Mouse (Mus musculus): Measurements from ENCODE around the gene 5730409E04Rik.

The 5730409E04Rik gene

GRCm38 (mm10) chr4:126609606-126610181, at the start of gene 5730409E04Rik:
Gene 5730409E04Rik (plus strand): TSS chr4:126609818.
- peak; percentile 92 for DNase-seq (ENCODE audit: low spot score)

- no peak for DNase-seq (ENCODE audit: low spot score)
Measured at GRCm38 (mm10) chr4:126563798-126564197, 45.8 kb upstream of the 5730409E04Rik start.

GRCm38 (mm10) chr4:126567243-126567642, 42.4 kb upstream of the 5730409E04Rik start:
- no peak for DNase-seq (ENCODE audit: low spot score)

GRCm38 (mm10) chr4:126569783-126570182, 39.8 kb upstream of the 5730409E04Rik start:
- no peak for DNase-seq (ENCODE audit: low spot score)

GRCm38 (mm10) chr4:126576281-126576680, 33.3 kb upstream of the 5730409E04Rik start:
- DNase-seq (ENCODE audit: low spot score) = no peak

- DNase-seq (ENCODE audit: low spot score) = no peak
Measured at GRCm38 (mm10) chr4:126577920-126578319, 31.7 kb upstream of the 5730409E04Rik start.

- DNase-seq (ENCODE audit: low spot score) = no peak
Measured at GRCm38 (mm10) chr4:126579077-126579476, 30.5 kb upstream of the 5730409E04Rik start.

GRCm38 (mm10) chr4:126585739-126586138, 23.9 kb upstream of the 5730409E04Rik start:
- DNase-seq (ENCODE audit: low spot score) = no peak

DNA sequence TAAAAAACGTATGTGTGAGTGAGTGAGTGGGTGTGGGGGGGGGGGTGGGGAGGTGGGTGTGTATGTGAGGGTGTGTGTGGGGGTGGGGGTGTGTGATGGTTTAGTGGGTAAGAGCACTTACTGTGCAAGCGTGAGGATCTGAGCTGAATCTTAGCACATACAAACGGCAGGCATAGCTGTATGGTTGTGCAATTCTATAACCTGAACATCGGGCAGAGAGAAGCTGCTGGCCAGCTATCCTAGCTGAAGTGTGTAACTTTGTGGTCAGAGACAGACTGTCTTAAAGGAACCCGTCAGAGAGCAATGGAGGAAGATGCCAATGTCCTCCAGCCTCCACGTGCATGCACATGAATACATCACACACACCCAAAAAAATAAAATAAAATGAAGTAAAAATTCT, 17.6 kb upstream of the 5730409E04Rik start:
- no peak for DNase-seq (ENCODE audit: low spot score)

DNA sequence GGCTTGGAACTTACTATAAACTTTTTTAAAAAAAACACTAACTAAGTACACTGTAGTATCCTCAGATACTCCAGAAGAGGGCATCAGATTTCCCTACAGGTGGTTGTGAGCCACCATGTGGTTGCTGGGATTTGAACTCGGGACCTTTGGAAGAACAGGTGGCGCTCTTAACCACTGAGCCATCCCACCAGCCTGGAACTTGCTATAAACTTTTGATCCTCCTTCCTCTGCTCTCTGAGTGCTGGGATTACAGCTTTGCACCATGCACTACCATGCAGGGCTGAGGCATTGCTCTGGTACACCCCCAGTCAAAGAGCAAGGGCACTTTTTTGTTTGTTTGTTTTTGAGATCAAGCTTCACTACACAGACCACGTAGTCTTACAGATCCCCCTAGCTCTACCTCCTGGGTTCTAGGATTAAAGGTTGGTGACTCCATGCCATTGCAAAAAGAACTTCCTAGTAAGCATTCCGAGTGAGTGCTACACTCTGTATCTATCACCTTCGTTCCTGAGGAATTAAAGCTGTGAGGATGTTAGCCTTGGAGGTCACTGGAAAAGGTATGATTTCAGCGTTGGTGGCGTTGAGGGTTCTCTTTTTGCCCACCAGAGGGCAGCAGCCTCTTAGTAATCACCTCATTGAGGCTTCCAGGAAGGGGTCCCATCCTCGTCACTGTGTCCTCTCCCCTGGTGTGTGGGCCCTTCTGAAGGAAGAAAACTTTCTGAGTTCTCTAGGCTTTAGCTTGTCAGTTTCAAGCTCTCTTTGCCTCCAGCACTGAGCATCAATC, 9.5 kb upstream of the 5730409E04Rik start:
- DNase-seq (ENCODE audit: low spot score) = peak; percentile 77

- DNase-seq (ENCODE audit: low spot score) = peak; percentile 58
Measured at GRCm38 (mm10) chr4:126601597-126602444, 7.8 kb upstream of the 5730409E04Rik start.

DNA sequence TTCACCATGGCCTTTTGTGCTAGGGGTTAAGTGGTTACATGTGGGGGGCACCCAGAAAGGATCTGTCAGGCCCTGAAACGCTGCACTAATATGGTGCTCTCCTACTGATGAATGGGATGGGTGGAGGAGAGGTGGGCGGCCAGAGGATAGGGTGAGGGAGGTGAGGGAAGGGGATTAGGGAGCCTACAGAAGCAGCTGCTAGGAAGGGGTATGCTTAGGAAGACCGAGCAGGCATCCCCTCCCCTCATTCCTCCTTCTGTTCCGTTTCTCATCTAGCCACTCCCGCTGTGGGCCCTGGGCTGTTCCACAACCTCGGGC, 7.2 kb upstream of the 5730409E04Rik start:
- no peak for DNase-seq (ENCODE audit: low spot score)

DNA sequence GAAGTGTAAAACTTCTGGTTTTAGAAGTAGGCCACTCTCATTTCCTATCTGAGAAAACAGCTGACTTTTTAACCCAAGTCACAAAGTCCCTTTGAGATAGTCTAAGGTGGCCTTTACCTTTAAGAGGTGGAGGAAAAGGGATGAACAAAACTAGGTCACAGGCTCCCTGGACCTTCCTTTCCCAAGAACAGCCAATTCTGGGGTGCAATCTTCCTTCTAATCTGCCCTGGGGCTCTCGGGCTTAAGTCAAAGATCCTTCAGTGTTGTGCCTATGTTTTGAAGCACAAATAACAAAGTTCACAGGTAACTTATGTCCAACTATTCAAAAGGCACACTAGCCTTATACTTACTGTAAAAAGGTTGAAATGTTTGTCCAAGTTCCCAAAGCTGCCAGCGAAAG, 5.5 kb upstream of the 5730409E04Rik start:
- DNase-seq (ENCODE audit: low spot score) = no peak

GRCm38 (mm10) chr4:126605751-126606150, 3.9 kb upstream of the 5730409E04Rik start:
- DNase-seq (ENCODE audit: low spot score) = no peak

GRCm38 (mm10) chr4:126611991-126612390, 2.4 kb downstream of the 5730409E04Rik start:
- peak; percentile 56 for DNase-seq (ENCODE audit: low spot score)

GRCm38 (mm10) chr4:126616312-126616711, 6.7 kb downstream of the 5730409E04Rik start:
- DNase-seq (ENCODE audit: low spot score) = no peak

- DNase-seq (ENCODE audit: low spot score) = no peak
Measured at GRCm38 (mm10) chr4:126619691-126620330, 10.2 kb downstream of the 5730409E04Rik start.

DNA sequence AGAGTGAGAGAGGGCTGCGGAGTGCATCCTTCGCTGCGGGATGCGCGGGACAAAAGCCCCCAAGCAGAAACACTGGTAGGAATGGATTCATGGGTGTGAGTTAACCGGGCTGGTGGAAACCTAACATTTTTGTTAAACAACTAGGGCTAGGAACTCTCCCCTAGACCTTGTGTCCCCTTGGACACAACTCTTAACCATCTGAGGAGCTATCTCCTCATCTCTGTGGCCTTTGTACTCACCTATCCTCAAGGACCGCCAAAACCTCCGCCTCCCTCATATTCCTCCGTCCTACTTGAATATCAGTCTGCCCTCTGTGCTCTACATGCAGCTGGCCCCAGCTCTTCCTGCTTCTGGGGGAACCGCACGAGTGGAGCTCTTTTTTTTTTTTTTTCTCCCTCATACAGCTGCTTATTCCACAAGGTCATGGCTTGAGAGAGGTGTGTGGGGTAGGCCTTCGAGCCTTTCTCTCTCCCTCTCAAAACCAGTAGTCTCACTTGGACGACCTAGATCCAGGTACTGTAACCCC, 10.8 kb downstream of the 5730409E04Rik start:
- no peak for DNase-seq (ENCODE audit: low spot score)

DNA sequence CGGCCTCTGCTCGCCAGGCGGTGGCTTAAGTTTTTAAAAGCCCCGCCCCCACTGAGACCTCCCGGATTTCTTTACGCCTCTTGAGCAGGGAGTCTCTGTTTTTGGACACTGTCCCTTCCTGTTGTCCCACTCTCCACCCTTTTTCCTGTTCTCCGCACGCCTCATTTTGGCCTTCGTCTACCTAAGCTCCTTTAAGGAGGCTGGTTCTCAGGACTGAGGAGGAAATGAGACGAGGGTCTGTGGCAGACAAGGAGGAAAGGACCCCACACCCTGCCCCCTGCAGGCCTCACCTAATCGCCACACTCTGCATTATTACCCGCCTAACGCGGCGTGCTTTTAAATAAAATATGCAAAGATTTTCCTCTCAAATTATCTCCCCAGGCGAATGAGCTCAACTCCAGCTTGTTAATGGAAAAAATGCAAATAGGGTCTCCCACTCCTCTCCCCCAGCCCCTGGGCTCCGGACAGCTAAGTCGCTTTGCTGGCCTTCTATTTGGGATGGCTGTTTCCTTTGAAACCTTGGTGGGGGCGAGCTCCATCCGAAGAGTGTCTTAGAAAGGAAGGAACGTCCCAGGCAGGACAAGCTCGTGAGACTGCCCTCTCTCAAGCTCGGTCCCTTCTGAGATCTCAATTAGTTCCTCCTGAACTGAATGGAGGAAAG, 17.5 kb downstream of the 5730409E04Rik start:
- no peak for DNase-seq (ENCODE audit: low spot score)

DNA sequence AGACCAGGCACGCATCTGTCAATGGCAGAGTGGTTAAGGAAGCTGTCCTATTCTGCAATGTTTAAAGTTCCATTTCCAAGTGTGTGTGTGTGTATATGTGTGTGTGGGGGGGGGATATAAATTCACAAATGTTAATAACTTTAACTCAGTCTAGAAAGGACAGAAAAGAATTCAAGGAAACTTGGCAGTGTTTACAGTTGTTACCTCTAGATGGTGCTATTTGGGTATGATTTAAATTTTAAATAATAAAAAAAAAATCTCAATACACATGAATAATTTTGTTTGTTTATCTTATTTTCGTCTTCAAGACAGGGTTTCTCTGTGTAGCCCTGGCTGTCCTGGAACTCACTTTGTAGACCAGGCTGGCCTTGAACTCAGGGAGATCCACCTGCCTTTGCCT, 22.3 kb downstream of the 5730409E04Rik start:
- DNase-seq (ENCODE audit: low spot score) = no peak

DNA sequence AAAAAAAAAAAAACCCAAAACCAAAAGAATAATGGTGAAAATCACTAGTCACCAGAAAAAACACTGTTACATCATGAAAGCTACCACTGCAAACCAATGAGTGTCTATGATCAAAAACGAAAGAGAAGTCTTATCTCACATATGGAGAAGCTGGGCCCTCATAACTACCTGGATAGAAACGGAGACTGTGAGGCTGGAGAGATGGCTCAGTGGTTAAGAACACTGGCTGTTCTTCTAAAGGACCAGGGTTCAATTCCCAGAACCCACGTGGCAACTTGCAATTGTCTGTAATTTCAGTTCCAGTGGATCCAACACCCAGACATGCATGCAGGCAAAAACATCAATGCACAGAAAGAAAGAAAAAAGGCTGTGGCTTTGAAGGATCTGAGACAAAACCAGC, 23.1 kb downstream of the 5730409E04Rik start:
- DNase-seq (ENCODE audit: low spot score) = no peak

DNA sequence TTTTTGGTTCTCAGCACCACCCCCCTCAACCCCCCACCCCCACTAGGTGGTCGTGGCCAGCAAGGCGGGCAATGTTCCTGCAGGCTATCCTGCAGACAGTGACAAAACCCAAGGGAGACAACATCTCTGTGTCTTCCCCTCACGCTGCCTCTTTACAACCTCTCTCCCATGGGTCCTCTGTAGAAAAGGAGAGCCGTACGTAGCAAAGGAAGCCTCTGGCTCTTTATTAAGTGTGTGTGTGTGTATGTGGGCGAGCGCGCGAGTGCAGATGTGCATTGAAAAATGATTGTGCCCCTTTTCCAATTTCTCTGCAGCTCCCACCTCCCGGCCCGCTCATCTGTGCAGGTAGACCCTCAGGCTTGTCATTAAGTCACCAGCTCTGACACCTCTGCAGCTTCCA, 26.7 kb downstream of the 5730409E04Rik start:
- no peak for DNase-seq (ENCODE audit: low spot score)

All from testis, postnatal 10 days (tissue).